Mouse (Mus musculus) erythroblast, embryonic 14.5 days (primary cell): ENCODE data around the gene Chst11.

Source experiments
- GATA1 ChIP-seq: IDR thresholded peaks from 2 replicates; pipeline ENCODE4 v1.6.1; 2012; ENCODE audit warnings: low read length, inconsistent platforms, mixed read lengths
- TAL1 ChIP-seq: IDR thresholded peaks from 3 replicates; pipeline ENCODE4 v1.6.1; 2012; ENCODE audit warnings: low read length, inconsistent platforms, mixed read lengths

- no peak for TF ChIP-seq GATA1
- TF ChIP-seq TAL1, result no peak
Measured at GRCm38 (mm10) chr10:83159229-83159628, 173.9 kb downstream of the Chst11 start.
